Mouse (Mus musculus) heart, adult 2 months (tissue): ENCODE data around the gene Neurod6. TPM values are rescaled to one million over a fixed set of nuclear protein-coding genes. Genes with fewer than 3 reads are reported as not detected.
A peak's percentile ranks its signal among the peaks of the same experiment; 100 is the strongest.

ENCODE experiments used
- DNase-seq, 2 experiments: peaks; one replicate each; pipeline ENCODE4 v3.0.0; 2021
- H3K27ac ChIP-seq: fragments of 200-600 bp; 2 replicates; pipeline ENCODE4 v1.8.1; 2022
- H3K27me3 ChIP-seq: fragments of 200-500 bp; 2 replicates; pipeline ENCODE4 v1.6.1; 2012; ENCODE audit warnings: mild to moderate bottlenecking, low read length, inconsistent platforms, mixed read lengths; ENCODE audit not compliant: control insufficient read depth, insufficient read depth
- H3K36me3 ChIP-seq: fragments of 200-500 bp; 2 replicates; pipeline ENCODE4 v1.6.1; 2012; ENCODE audit warnings: low read length, inconsistent platforms; ENCODE audit not compliant: control insufficient read depth, insufficient read depth
- H3K4me1 ChIP-seq: fragments of 200-500 bp; 2 replicates; pipeline ENCODE4 v1.6.1; 2011; ENCODE audit warnings: low read length; ENCODE audit not compliant: control insufficient read depth, insufficient read depth
- H3K4me3 ChIP-seq: fragments of 200-600 bp; 2 replicates; pipeline ENCODE4 v1.8.1; 2022
- H3K79me2 ChIP-seq: fragments of 200-500 bp; replicated peaks from 2 replicates; pipeline ENCODE4 v1.6.1; 2012; ENCODE audit warnings: mild to moderate bottlenecking, inconsistent platforms, low read length, moderate library complexity, mixed read lengths; ENCODE audit not compliant: control insufficient read depth, insufficient read depth
- H3K9ac ChIP-seq: fragments of 200-500 bp; 2 replicates; pipeline ENCODE4 v1.6.1; 2012; ENCODE audit warnings: low read depth, mild to moderate bottlenecking, control low read depth, inconsistent platforms, low read length, mixed read lengths
- CTCF ChIP-seq: fragments of 200-600 bp; IDR thresholded peaks from 2 replicates; pipeline ENCODE4 v1.8.1; 2022; ENCODE audit warnings: antibody characterized with exemption, mild to moderate bottlenecking, moderate library complexity
- EP300 ChIP-seq: fragments of 200-500 bp; IDR thresholded peaks from 2 replicates; pipeline ENCODE4 v1.6.1; 2011; ENCODE audit warnings: low read depth, low read length, control low read depth; ENCODE audit not compliant: insufficient read depth
- POLR2A ChIP-seq: fragments of 200-500 bp; IDR thresholded peaks from 2 replicates; pipeline ENCODE4 v1.6.1; 2011; ENCODE audit warnings: mild to moderate bottlenecking, low read depth, low read length, control low read depth; ENCODE audit not compliant: insufficient read depth
- WGBS: fragments of 180-500 bp; shearing (Covaris S2); methylation state at CpG from one replicate; pipeline ENCODE4 v1.1.7; 2018; 5-methylcytosine and 5-hydroxymethylcytosine counted together
- intact Hi-C: fragments of 180-260 bp; cut with DNase I; formaldehyde crosslinking; loops from one replicate; pipeline ENCODE4 v1.15.1; 2025
- polyA plus RNA-seq: library from polyadenylated mRNA; depleted of rRNA; stranded (reverse); fragments of >200 nt; gene quantifications from 2 replicates; pipeline ENCODE4 v1.2.3, GENCODE M21; 2012
- total RNA-seq, 2 experiments: library from RNA; stranded (reverse); gene quantifications; 2 replicates each; pipeline ENCODE4 v1.2.3; 2021

Gene Neurod6
- total and polyA plus RNA-seq, 3 experiments, result not detected

DNA sequence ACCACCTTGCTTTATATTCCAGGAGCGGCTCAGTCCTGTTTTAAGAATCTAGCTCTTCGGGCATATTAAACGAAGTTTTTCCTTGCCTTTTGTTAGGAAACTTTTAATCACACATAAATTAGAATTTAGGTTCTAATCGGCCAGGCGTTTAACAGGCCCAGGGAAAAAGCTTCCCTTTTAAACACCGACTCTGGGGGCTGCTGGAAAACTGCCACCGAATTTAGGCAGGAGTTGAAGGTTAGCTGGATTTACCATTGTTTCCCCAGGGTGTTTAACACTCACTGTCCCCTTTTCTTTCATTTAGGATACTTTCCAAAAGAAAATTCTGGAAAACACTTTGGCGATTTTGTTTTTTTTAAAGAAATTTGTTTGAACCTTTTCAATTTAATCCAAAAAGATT, 3.7 kb downstream of the Neurod6 start:
- Histone ChIP-seq H3K36me3 (no peaks in the 10 kb centered on the region), H3K27ac (no peak overlapping the region), H3K27me3 (no peaks in the 10 kb centered on the region; the same call in 1 of the 2 replicates), H3K4me3 (no peak overlapping the region), H3K9ac (no peak overlapping the region), H3K79me2 (no peaks in the 10 kb centered on the region), H3K4me1 (no peaks in the 10 kb centered on the region; the same call in 1 of the 2 replicates)
- WGBS, result 15% methylated on average over 8 of the region's 8 CpGs
- intact Hi-C loops, result loop anchor here (10.0 kb wide), 1 partner anchor 63 kb away; no protein-coding TSS in a partner anchor
- no peak for DNase-seq
- TF ChIP-seq POLR2A, result no peak
- TF ChIP-seq CTCF, result no peak
- no peak for TF ChIP-seq EP300

DNA sequence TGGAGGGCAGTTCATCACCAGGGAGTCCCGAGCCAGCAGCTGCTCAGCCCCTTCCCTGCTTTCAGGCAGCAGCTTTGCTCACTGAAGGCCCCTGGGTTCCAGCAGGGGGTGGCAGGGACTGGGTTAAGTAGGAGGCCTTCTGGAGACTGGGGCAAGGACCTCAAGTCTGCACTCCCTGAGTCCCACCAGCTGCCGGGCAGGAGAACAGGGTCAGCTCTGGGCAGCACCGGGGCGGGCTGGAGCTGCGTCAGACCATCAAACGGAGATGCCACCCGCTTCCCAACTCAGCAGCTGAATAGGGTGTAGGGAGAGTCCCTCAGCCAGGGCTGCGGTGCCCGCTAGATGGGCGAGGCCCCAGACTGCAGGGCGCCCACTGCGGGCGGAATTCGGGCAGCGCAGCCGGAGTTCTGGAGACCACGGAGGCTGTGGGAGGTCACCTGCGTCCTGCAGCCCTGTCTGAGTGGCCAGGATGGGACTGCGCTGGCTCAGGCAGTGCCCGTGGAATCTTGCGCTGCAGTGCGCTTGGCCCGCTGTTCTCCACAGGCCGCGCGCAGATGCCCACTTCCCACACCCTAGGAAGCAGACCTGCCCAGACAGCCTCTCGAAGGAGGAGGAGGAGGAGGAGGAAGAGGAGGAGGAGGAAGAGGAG, 4.3 kb downstream of the Neurod6 start:
- Histone ChIP-seq H3K4me1 (no peaks in the 10 kb centered on the region; the same call in 1 of the 2 replicates), H3K27ac (no peak overlapping the region), H3K27me3 (no peaks in the 10 kb centered on the region; the same call in 1 of the 2 replicates), H3K9ac (0 out of 2 replicates have a peak overlapping the region, but pooled peaks have one; percentile 6), H3K79me2 (no peaks in the 10 kb centered on the region), H3K36me3 (no peaks in the 10 kb centered on the region), H3K4me3 (no peak overlapping the region)
- peak; percentile 23 to 58 for DNase-seq
- TF ChIP-seq POLR2A, result no peak
- TF ChIP-seq EP300, result no peak
- TF ChIP-seq CTCF, result peak; percentile 61
- intact Hi-C loops, result loop anchor here (1.0 to 10.0 kb wide), 2 partner anchors 28 to 62 kb away; no protein-coding TSS in a partner anchor
- WGBS, result 4% methylated on average over 27 of the region's 27 CpGs

DNA sequence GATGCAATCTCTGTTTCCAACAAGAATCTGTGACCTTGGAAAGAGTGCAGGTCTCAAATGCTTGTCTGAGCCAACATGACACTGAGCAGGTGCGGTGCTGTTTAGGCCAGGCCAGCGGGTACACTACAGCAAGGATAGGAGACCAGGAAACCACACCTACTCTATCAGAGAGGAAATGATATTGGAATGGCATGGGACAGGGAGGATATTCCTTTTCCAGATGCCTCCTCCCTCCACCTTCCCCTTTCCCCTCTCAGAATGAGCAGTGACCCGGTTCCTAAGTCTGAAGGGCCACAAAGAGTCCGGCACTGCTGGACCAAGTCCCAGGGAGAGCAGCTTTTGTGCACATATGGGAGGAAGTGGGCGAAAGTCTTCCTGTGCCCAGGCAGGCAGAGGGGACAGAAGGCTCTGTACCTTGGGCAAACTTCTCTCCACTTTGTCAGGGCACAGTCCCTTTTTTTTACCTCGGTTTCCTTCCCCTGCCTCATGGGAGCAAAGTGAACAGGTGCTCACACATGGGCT, 4.9 kb downstream of the Neurod6 start:
- TF ChIP-seq EP300, result 0 out of 2 replicates have a peak, but pooled peaks have one; percentile 18
- TF ChIP-seq POLR2A, result no peak
- peak; percentile 20 to 26 for DNase-seq
- Histone ChIP-seq H3K4me1 (no peaks in the 10 kb centered on the region; the same call in 1 of the 2 replicates), H3K27me3 (no peaks in the 10 kb centered on the region; the same call in 1 of the 2 replicates), H3K9ac (no peak overlapping the region), H3K79me2 (no peaks in the 10 kb centered on the region), H3K36me3 (no peaks in the 10 kb centered on the region), H3K27ac (no peak overlapping the region), H3K4me3 (no peak overlapping the region)
- intact Hi-C loops, result loop anchor here (1.0 to 10.0 kb wide), 2 partner anchors 28 to 61 kb away; no protein-coding TSS in a partner anchor
- WGBS, result 38% methylated on average over 6 of the region's 6 CpGs

DNA sequence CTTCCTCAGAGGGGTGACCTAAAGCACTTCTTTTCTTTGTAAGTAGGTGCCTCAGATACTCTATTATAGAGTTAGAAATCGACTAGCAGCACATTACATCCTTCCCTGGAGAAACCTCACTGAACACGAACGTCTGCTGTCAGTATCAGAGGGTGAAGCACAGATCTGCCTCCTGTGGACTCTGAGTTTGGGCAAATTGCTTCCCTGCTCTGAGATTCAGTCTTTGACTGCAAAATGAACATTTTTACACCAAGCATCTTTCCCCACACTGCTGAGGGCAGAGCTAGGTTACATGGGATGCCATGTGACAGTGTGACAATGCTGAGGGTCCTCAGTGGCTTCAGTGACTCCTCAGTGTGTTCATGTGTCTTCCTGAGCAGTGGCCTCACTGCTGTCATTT, 13.3 kb downstream of the Neurod6 start:
- WGBS, result 78% methylated on average over 3 of the region's 3 CpGs
- Histone ChIP-seq H3K27me3 (no peaks in the 10 kb centered on the region), H3K79me2 (no peaks in the 10 kb centered on the region), H3K4me1 (no peaks in the 10 kb centered on the region), H3K36me3 (no peaks in the 10 kb centered on the region), H3K27ac (no peak overlapping the region), H3K4me3 (no peak overlapping the region), H3K9ac (no peak overlapping the region)
- no peak for DNase-seq
- TF ChIP-seq EP300, result no peak
- TF ChIP-seq POLR2A, result no peak
- TF ChIP-seq CTCF, result no peak
- intact Hi-C loops, result no loop called here

DNA sequence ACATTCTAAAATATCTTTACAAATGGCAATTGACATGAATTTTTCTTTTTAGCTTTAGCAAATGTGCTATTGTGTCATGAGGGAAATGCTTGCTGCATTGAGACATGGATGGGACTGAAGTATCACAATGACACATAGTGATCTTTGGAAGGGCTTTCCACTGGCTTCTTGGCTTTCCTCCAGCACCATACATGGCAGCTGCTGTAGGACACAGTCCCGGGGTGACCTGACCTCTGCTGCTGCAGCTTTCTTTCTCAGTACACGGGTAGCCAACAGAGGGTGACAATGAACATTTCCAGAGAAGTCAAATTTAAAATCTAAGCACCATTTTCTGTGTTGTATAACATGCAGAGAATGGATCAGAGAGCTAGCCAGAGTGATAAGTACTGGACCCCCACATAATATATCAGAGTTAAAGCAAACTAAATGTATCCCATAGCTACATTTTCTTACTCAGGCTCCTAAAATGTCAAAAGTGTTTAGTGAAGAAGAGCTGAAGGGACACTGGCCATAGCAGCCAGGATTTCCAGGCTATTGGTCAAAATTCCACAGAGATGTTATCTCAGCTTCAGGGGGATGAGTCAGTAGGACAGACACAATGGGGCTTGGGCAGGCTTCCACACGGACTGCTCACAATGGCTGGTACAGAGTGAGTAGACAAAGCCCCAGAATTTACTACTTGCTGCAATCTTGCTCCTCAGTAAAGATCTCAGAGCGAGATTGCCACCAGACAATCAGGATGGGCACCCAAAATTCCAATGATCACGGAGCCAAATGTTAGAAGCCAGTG, 19.7 kb downstream of the Neurod6 start:
- no peak for TF ChIP-seq CTCF
- TF ChIP-seq POLR2A, result no peak
- no peak for TF ChIP-seq EP300
- Histone ChIP-seq H3K4me3 (no peak overlapping the region), H3K27ac (no peak overlapping the region), H3K36me3 (no peaks in the 10 kb centered on the region), H3K79me2 (no peaks in the 10 kb centered on the region), H3K9ac (no peak overlapping the region), H3K27me3 (no peaks in the 10 kb centered on the region), H3K4me1 (peaks cover 2% of the 10 kb centered on the region; the same call in 1 of the 2 replicates)
- intact Hi-C loops, result no loop called here
- DNase-seq, result peak in 1 of 2 experiments; percentile 28
- WGBS, result 39% methylated on average over 5 of the region's 5 CpGs
